Mouse (Mus musculus): ENCODE data around the gene Tnfaip8l2. TPM values are rescaled to one million over a fixed set of nuclear protein-coding genes. Genes with fewer than 3 reads are reported as not detected.
"Not testable (repeated sequence)": the region's sequence is repeated elsewhere in the genome, so short reads cannot be mapped to it uniquely, and the experiment has no call there.

The Tnfaip8l2 gene
- polyA plus RNA-seq, 1 experiment from 2014 or later, result 2.3 TPM

GRCm38 (mm10) chr3:95107898-95108297, 34.3 kb downstream of the Tnfaip8l2 start:
- Histone ChIP-seq H3K4me1 (peaks cover 19% of the 10 kb centered on the region), H3K9me3 (no peaks in the 10 kb centered on the region), H3K4me2 (replicated peaks) (no peak overlapping the region), H3K27me3 (no peaks in the 10 kb centered on the region), H3K9ac (no peak overlapping the region), H3K4me3 (no peak overlapping the region), H3K36me3 (no peaks in the 10 kb centered on the region), H3K27ac (no peak overlapping the region)
- WGBS, result 71% methylated on average over 2 of the region's 2 CpGs
- no peak for ATAC-seq (ENCODE audit: insufficient number of reproducible peaks, insufficient read depth, low FRiP score, low TSS enrichment)

DNA sequence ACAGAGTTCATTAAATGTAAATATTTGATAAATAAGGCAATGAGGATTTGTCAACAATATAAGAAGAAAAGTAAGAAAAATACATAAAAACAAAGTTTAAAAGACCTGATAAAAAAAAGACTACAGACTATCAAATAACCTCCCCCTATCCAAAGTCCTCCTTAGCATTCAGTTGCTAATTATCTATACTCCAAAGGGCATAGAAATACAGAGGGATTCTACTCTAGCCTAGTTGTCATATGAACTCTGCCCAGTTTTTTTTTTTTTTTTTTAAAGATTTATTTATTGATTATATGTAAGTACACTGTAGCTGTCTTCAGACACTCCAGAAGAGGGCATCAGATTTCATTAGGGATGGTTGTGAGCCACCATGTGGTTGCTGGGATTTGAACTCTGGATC, 34.9 kb downstream of the Tnfaip8l2 start:
- ATAC-seq (ENCODE audit: insufficient number of reproducible peaks, insufficient read depth, low FRiP score, low TSS enrichment); H3K27me3 ChIP-seq; H3K9me3 ChIP-seq; H3K36me3 ChIP-seq; H3K9ac ChIP-seq; H3K27ac ChIP-seq: not testable (repeated sequence)
- H3K4me2 ChIP-seq (replicated peaks), result peak overlapping the region; percentile 76
- H3K4me3 ChIP-seq, result peak overlapping the region; percentile 98
- peaks cover 14% of the 10 kb centered on the region for H3K4me1 ChIP-seq

DNA sequence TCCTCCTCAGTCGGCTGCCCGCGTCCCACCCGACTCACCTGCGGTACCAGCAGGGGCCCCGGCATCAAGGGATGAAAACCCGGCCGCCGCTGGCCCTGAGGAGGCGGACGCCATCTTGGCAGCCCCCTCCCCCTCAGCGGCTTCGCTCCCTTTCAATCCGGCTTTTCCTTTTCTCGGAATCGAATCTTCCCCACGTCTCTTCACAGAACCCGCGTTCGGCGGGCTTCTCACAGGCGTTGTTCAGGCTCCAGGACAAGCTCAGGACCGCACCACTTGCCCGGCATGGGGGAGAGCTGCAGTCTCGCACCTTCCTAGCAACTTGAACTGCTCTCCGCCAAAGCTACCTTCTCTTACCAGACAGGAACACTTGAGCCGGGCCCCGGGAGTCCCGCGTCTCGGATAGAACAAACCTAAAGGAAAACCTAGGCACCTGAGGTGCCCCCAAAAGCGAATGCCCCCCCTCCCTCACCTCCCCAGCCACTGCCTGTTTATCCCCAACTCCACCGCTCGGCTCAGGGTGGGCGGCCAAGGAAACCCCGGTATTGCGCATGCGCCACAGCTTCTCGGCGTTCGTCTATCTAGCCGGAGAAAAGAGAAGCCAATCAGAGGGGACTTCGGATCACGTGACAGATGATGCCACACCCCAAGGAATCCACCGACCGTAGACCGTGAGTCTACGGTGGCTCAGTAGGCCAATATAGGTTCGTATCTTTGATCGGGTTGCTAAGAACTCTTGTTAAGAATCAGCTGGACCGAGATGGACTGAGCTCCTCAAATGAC, 35.6 kb downstream of the Tnfaip8l2 start, which contains the start of gene Pip5k1a:
TSS of gene Pip5k1a (minus strand) at position 593 of the 780 bp plus-strand sequence.
- H3K27ac ChIP-seq, result peak within 1 kb of the TSS; percentile 90
- H3K4me1 ChIP-seq, result peaks cover 10% of the 10 kb centered on the region; the same call in 1 of the 2 replicates
- no peaks in the 10 kb centered on the region for H3K36me3 ChIP-seq
- peak within 1 kb of the TSS; percentile 98 for H3K4me3 ChIP-seq
- peak within 1 kb of the TSS; percentile 94 for H3K9ac ChIP-seq
- peak within 1 kb of the TSS; percentile 76 for H3K4me2 ChIP-seq (replicated peaks)
- no peaks in the 10 kb centered on the region for H3K27me3 ChIP-seq
- ATAC-seq (ENCODE audit: insufficient number of reproducible peaks, insufficient read depth, low FRiP score, low TSS enrichment), result peak; percentile 84
- H3K9me3 ChIP-seq, result no peaks in the 10 kb centered on the region
- under 1% methylated on average over 51 of the region's 51 CpGs for WGBS

GRCm38 (mm10) chr3:95105586-95106337, 36.4 kb downstream of the Tnfaip8l2 start:
- Histone ChIP-seq H3K27me3 (no peaks in the 10 kb centered on the region), H3K27ac (peak overlapping the region; percentile 90), H3K9ac (peak overlapping the region; percentile 94), H3K4me2 (replicated peaks) (peak overlapping the region; percentile 76), H3K9me3 (no peaks in the 10 kb centered on the region), H3K4me1 (peaks cover 10% of the 10 kb centered on the region; the same call in 1 of the 2 replicates), H3K4me3 (peak overlapping the region; percentile 98), H3K36me3 (no peaks in the 10 kb centered on the region)
- no peak for ATAC-seq (ENCODE audit: insufficient number of reproducible peaks, insufficient read depth, low FRiP score, low TSS enrichment)
- 2% methylated on average over 16 of the region's 16 CpGs for WGBS

DNA sequence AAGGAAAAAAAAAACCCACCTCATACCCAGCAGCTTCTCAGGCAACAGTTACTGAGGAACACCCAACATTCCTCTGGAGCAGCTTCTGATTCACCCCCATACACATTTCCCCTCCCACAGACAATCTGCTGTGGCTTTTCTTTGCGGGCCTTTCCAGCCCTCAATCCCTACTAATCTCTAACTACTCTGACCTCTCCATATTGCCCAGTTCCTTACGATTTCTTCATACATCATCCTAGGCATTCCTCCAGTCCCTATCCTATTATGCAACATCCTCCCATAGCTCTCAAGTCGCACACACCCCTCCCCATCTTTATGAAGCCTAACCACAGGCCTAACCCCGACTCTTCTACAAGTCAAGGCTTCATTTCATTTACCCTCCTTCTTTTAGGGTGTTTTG, 37.0 kb downstream of the Tnfaip8l2 start:
- Histone ChIP-seq H3K9me3 (no peaks in the 10 kb centered on the region), H3K27me3 (no peaks in the 10 kb centered on the region), H3K36me3 (no peaks in the 10 kb centered on the region), H3K9ac (peak overlapping the region; percentile 94), H3K27ac (no peak overlapping the region), H3K4me1 (peaks cover 10% of the 10 kb centered on the region; the same call in 1 of the 2 replicates), H3K4me3 (peak overlapping the region; percentile 98), H3K4me2 (replicated peaks) (peak overlapping the region; percentile 76)
- 69% methylated on average over 4 of the region's 4 CpGs for WGBS
- ATAC-seq (ENCODE audit: insufficient number of reproducible peaks, insufficient read depth, low FRiP score, low TSS enrichment), result no peak

DNA sequence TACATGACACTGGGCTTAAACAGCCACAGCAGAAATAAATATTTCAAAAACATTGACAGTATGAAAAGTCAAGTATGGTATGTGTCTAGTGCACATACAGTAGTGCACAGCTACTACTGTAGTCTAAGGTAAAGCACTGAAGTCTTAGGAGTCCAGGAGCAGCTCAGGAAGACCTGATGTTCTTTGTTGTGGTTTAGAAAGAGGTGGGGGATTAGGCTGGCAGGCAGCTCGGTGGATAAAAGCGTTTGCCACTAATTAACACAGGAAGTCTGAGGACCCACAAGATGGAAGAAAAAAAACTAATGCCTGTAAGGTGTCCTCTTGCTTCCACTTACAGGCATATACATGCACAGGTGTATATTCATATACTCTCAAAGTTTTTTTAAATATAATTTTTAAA, 41.3 kb downstream of the Tnfaip8l2 start:
- H3K27me3 ChIP-seq, result no peaks in the 10 kb centered on the region
- no peak for ATAC-seq (ENCODE audit: insufficient number of reproducible peaks, insufficient read depth, low FRiP score, low TSS enrichment)
- no peak overlapping the region for H3K4me2 ChIP-seq (replicated peaks)
- no peak overlapping the region for H3K27ac ChIP-seq
- peaks cover 10% of the 10 kb centered on the region; the same call in 1 of the 2 replicates for H3K4me1 ChIP-seq
- no peak overlapping the region for H3K4me3 ChIP-seq
- 34% methylated on average over 2 of the region's 2 CpGs for WGBS
- H3K9ac ChIP-seq, result no peak overlapping the region
- H3K36me3 ChIP-seq, result peaks cover 8% of the 10 kb centered on the region
- no peaks in the 10 kb centered on the region for H3K9me3 ChIP-seq

Small RNAs within 50 kb of the gene (microRNA-seq; reads per million reads assigned to microRNA genes)
- gene Mir8099-1, result not detected

Other genes starting within 250 kb of the Tnfaip8l2 start
- 18.7 and 18.8 TPM in 2 replicates for gene Selenbp1, start 209.3 kb downstream of the Tnfaip8l2 start, polyA plus RNA-seq (2016; fragmentation: Nextera tagmentation; extraction: Ambion mirVana)
- gene Rfx5, start 188.3 kb downstream of the Tnfaip8l2 start, polyA plus RNA-seq (2016; fragmentation: Nextera tagmentation; extraction: Ambion mirVana), result 12.0 and 13.3 TPM in 2 replicates
- gene Pi4kb, start 167.6 kb downstream of the Tnfaip8l2 start, polyA plus RNA-seq (2016; fragmentation: Nextera tagmentation; extraction: Ambion mirVana), result 25.6 and 26.1 TPM in 2 replicates
- 28.7 and 31.3 TPM in 2 replicates for gene Zfp687, start 126.9 kb downstream of the Tnfaip8l2 start, polyA plus RNA-seq (2016; fragmentation: Nextera tagmentation; extraction: Ambion mirVana)
- 295 TPM in 2 replicates for gene Psmd4, start 99.7 kb downstream of the Tnfaip8l2 start, polyA plus RNA-seq (2016; fragmentation: Nextera tagmentation; extraction: Ambion mirVana)
- 24.4 and 24.9 TPM in 2 replicates for gene Pip5k1a, start 35.4 kb downstream of the Tnfaip8l2 start, polyA plus RNA-seq (2016; fragmentation: Nextera tagmentation; extraction: Ambion mirVana)
- 221 and 227 TPM in 2 replicates for gene Vps72, start 31.3 kb downstream of the Tnfaip8l2 start, polyA plus RNA-seq (2016; fragmentation: Nextera tagmentation; extraction: Ambion mirVana)
- gene Tmod4, start 17.9 kb downstream of the Tnfaip8l2 start, polyA plus RNA-seq (2016; fragmentation: Nextera tagmentation; extraction: Ambion mirVana), result 0.57 and 1.0 TPM in 2 replicates
- gene Scnm1, start 8.3 kb downstream of the Tnfaip8l2 start, polyA plus RNA-seq (2016; fragmentation: Nextera tagmentation; extraction: Ambion mirVana), result 73.4 and 75.0 TPM in 2 replicates
- 18.2 and 19.4 TPM in 2 replicates for gene Lysmd1, start 8.3 kb downstream of the Tnfaip8l2 start, polyA plus RNA-seq (2016; fragmentation: Nextera tagmentation; extraction: Ambion mirVana)
- gene Sema6c, start 18.1 kb upstream of the Tnfaip8l2 start, polyA plus RNA-seq (2016; fragmentation: Nextera tagmentation; extraction: Ambion mirVana), result 24.2 and 26.4 TPM in 2 replicates
- gene Gabpb2, start 75.6 kb upstream of the Tnfaip8l2 start, polyA plus RNA-seq (2016; fragmentation: Nextera tagmentation; extraction: Ambion mirVana), result 14.7 and 15.3 TPM in 2 replicates
- 82.3 and 86.8 TPM in 2 replicates for gene Cdc42se1, start 86.4 kb upstream of the Tnfaip8l2 start, polyA plus RNA-seq (2016; fragmentation: Nextera tagmentation; extraction: Ambion mirVana)
- 24.9 and 32.9 TPM in 2 replicates for gene Mllt11, start 89.8 kb upstream of the Tnfaip8l2 start, polyA plus RNA-seq (2016; fragmentation: Nextera tagmentation; extraction: Ambion mirVana)
- gene Gm128, start 99.2 kb upstream of the Tnfaip8l2 start, polyA plus RNA-seq (2016; fragmentation: Nextera tagmentation; extraction: Ambion mirVana), result 0.49 and 0.70 TPM in 2 replicates
- 1.8 and 2.5 TPM in 2 replicates for gene Bnipl, start 108.8 kb upstream of the Tnfaip8l2 start, polyA plus RNA-seq (2016; fragmentation: Nextera tagmentation; extraction: Ambion mirVana)
- gene Mindy1, start 139.0 kb upstream of the Tnfaip8l2 start, polyA plus RNA-seq (2016; fragmentation: Nextera tagmentation; extraction: Ambion mirVana), result 43.3 TPM in 2 replicates
- gene Prune1, start 139.7 kb upstream of the Tnfaip8l2 start, polyA plus RNA-seq (2016; fragmentation: Nextera tagmentation; extraction: Ambion mirVana), result 25.7 and 26.4 TPM in 2 replicates
- 1.3 and 1.6 TPM in 2 replicates for gene Anxa9, start 164.8 kb upstream of the Tnfaip8l2 start, polyA plus RNA-seq (2016; fragmentation: Nextera tagmentation; extraction: Ambion mirVana)
- gene Cers2, start 172.4 kb upstream of the Tnfaip8l2 start, polyA plus RNA-seq (2016; fragmentation: Nextera tagmentation; extraction: Ambion mirVana), result 155 and 156 TPM in 2 replicates
- gene Setdb1, start 214.8 kb upstream of the Tnfaip8l2 start, polyA plus RNA-seq (2016; fragmentation: Nextera tagmentation; extraction: Ambion mirVana), result 61.8 and 63.6 TPM in 2 replicates

Measured in embryonic facial prominence, embryonic 12.5 days (tissue).